Mouse (Mus musculus) mature B cell (primary cell): ENCODE measurements around the gene Ift46.
"Not testable (repeated sequence)": the region's sequence is repeated elsewhere in the genome, so short reads cannot be mapped to it uniquely, and the experiment has no call there.

Source experiments
- in situ Hi-C: fragments of 300-500 bp; cut with MboI; formaldehyde crosslinking; loops from 2 replicates; pipeline ENCODE4 v1.14.3; 2019

Gene Ift46

GRCm38 (mm10) chr9:44736301-44736700, 31.4 kb upstream of the Ift46 start:
- in situ Hi-C loops: no loop called here

GRCm38 (mm10) chr9:44737240-44737949, 30.3 kb upstream of the Ift46 start:
- in situ Hi-C loops: no loop called here

GRCm38 (mm10) chr9:44740663-44741192, 27.0 kb upstream of the Ift46 start:
- in situ Hi-C loops: no loop called here

GRCm38 (mm10) chr9:44745371-44745770, 22.3 kb upstream of the Ift46 start:
- in situ Hi-C loops: no loop called here

GRCm38 (mm10) chr9:44746666-44747065, 21.0 kb upstream of the Ift46 start:
- in situ Hi-C loops: no loop called here

- in situ Hi-C loops: no loop called here
These were observed 20.4 kb upstream of the Ift46 start for GRCm38 (mm10) chr9:44747341-44747740.

GRCm38 (mm10) chr9:44748473-44748872, 19.2 kb upstream of the Ift46 start:
- in situ Hi-C loops: no loop called here

- in situ Hi-C loops: no loop called here
These were observed 6.8 kb upstream of the Ift46 start for GRCm38 (mm10) chr9:44760873-44761272.

- in situ Hi-C loops: not testable (repeated sequence)
These were observed 304 bp downstream of the Ift46 start for GRCm38 (mm10) chr9:44768029-44768394.

- in situ Hi-C loops: no loop called here
These were observed 3.7 kb downstream of the Ift46 start for GRCm38 (mm10) chr9:44771376-44771775.

GRCm38 (mm10) chr9:44772392-44772749, 4.7 kb downstream of the Ift46 start:
- in situ Hi-C loops: no loop called here

- in situ Hi-C loops: no loop called here
These were observed 5.3 kb downstream of the Ift46 start for GRCm38 (mm10) chr9:44772750-44773651.

- in situ Hi-C loops: no loop called here
These were observed 25.1 kb downstream of the Ift46 start for GRCm38 (mm10) chr9:44792842-44793241.

- in situ Hi-C loops: no loop called here
These were observed 30.6 kb downstream of the Ift46 start for GRCm38 (mm10) chr9:44798298-44798697.

- in situ Hi-C loops: no loop called here
These were observed 31.6 kb downstream of the Ift46 start, which contains the start of gene Tmem25 for GRCm38 (mm10) chr9:44799102-44799957. TSS of gene Tmem25 (minus strand) at chr9:44799307.

- in situ Hi-C loops: no loop called here
These were observed 32.2 kb downstream of the Ift46 start for GRCm38 (mm10) chr9:44799958-44800324.

GRCm38 (mm10) chr9:44801669-44802068, 34.0 kb downstream of the Ift46 start:
- in situ Hi-C loops: no loop called here

GRCm38 (mm10) chr9:44802808-44803450, 35.2 kb downstream of the Ift46 start, which contains the start of gene Ttc36:
TSS of gene Ttc36 (minus strand) at chr9:44803072.
- in situ Hi-C loops: no loop called here

- in situ Hi-C loops: no loop called here
These were observed 37.0 kb downstream of the Ift46 start for GRCm38 (mm10) chr9:44804678-44805077.

GRCm38 (mm10) chr9:44805536-44805935, 37.8 kb downstream of the Ift46 start:
- in situ Hi-C loops: no loop called here

GRCm38 (mm10) chr9:44807141-44807540, 39.4 kb downstream of the Ift46 start:
- in situ Hi-C loops: no loop called here
